Comparison of ENCODE assay signal across 8 mouse cellular contexts in the genomic region with DNA sequence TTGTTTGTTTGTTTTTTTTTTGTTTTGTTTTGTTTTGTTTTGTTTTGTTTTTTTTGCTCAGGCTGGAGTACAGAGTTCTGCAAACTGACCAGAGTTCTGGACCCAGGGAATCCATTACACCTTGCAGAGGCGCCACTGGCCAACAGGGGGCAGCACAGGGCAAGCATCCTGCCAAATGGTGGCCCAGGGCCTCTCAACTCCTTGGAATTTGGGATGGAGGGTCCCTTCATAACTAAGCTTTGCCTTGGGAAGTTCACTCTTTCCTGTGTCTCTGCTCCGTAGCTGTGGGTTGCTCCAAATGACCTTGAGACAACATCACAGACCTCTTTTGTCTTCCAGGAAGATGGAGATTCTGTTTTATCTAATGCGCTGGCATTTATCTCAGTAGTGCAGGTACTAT. TPM values are rescaled to one million over a fixed set of nuclear protein-coding genes. Genes with fewer than 3 reads are reported as not detected.
DNase-seq lines count a peak whose midpoint lies in the region; ATAC-seq and TF ChIP-seq lines count a peak whose summit lies in the region.
"Had no signal": no experiment of that assay in that cellular context is flagged by ENCODE, and none has a peak within 500 bp of the region (broad histone marks: within the 10 kb centered on the region; RNA-seq: fewer than 3 reads in every experiment).

No protein-coding gene starts in this region.

- TF ChIP-seq EP300 in liver, embryonic 14.5 days (IDR thresholded peaks at IDR 0.05; ENCODE audit: low read depth): no peak

- peak; percentile 49 for ATAC-seq in activated CD4-positive, CD25-positive, alpha-beta regulatory T cell, adult 4 months
- no peak for ATAC-seq in liver, embryonic 14.5 days (ENCODE audit: insufficient read depth)

- TF ChIP-seq CTCF in layer of hippocampus, adult 2 months (conservative IDR thresholded peaks at IDR 0.05): peak; percentile 89
- peak; percentile 98 for TF ChIP-seq CTCF in E14TG2a.4 (conservative IDR thresholded peaks at IDR 0.05; ENCODE audit: low read length)
- TF ChIP-seq CTCF in liver, embryonic 14.5 days (IDR thresholded peaks at IDR 0.05; ENCODE audit: low read depth): peak; percentile 89

- H3K9me3 ChIP-seq in E14TG2a.4 (ENCODE audit: low read length): no peaks in the 10 kb centered on the region
- H3K9me3 ChIP-seq in embryonic facial prominence, embryonic 10.5 days: no peaks in the 10 kb centered on the region
- H3K9me3 ChIP-seq in liver, embryonic 14.5 days (ENCODE audit: control insufficient read depth, low read length): no peaks in the 10 kb centered on the region
- H3K9me3 ChIP-seq: megakaryocyte, embryonic 14.5 days had no signal

- no peaks in the 10 kb centered on the region for H3K36me3 ChIP-seq in E14TG2a.4 (ENCODE audit: insufficient read depth, low read length)
- no peaks in the 10 kb centered on the region for H3K36me3 ChIP-seq in embryonic facial prominence, embryonic 10.5 days (replicated peaks)
- H3K36me3 ChIP-seq in liver, embryonic 14.5 days (replicated peaks; ENCODE audit: control insufficient read depth, insufficient read depth, low read depth): no peaks in the 10 kb centered on the region
- H3K36me3 ChIP-seq in splenic B cell, adult 2 months (ENCODE audit: control insufficient read depth, insufficient read depth, low read length, poor library complexity, severe bottlenecking): no peaks in the 10 kb centered on the region

- no peak overlapping the region for H3K4me2 ChIP-seq in liver, embryonic 14.5 days (ENCODE audit: low read depth)

- H3K4me3 ChIP-seq in layer of hippocampus, adult 2 months: no peak overlapping the region
- no peak overlapping the region for H3K4me3 ChIP-seq in E14TG2a.4 (replicated peaks; ENCODE audit: low read length)
- H3K4me3 ChIP-seq in embryonic facial prominence, embryonic 10.5 days: no peak overlapping the region
- H3K4me3 ChIP-seq in liver, embryonic 14.5 days (ENCODE audit: insufficient read depth in 1 of 2, low read depth in 2 of 2, low read length in 2 of 2): no peak overlapping the region

- WGBS in embryonic facial prominence, embryonic 10.5 days: 30% methylated on average over 3 of the region's 3 CpGs
- 34% methylated on average over 3 of the region's 3 CpGs for WGBS in liver, embryonic 14.5 days (ENCODE audit: insufficient replicate concordance)

- H3K27ac ChIP-seq in layer of hippocampus, adult 2 months: no peak overlapping the region
- H3K27ac ChIP-seq in embryonic facial prominence, embryonic 10.5 days (replicated peaks): no peak overlapping the region
- no peak overlapping the region for H3K27ac ChIP-seq in liver, embryonic 14.5 days

- peaks cover 32% of the 10 kb centered on the region for H3K27me3 ChIP-seq in E14TG2a.4 (ENCODE audit: insufficient read depth, low read length)
- peaks cover 57% of the 10 kb centered on the region for H3K27me3 ChIP-seq in embryonic facial prominence, embryonic 10.5 days (replicated peaks; ENCODE audit: low read depth, poor library complexity, severe bottlenecking)
- no peaks in the 10 kb centered on the region; the same call in 1 of the 2 replicates for H3K27me3 ChIP-seq in liver, embryonic 14.5 days (ENCODE audit: control insufficient read depth, insufficient read depth, low read length)
- 0 out of 2 replicates have a peak, but pooled peaks cover 2% of the 10 kb centered on the region for H3K27me3 ChIP-seq in splenic B cell, adult 2 months (ENCODE audit: control insufficient read depth, insufficient read depth, low read length, poor library complexity, severe bottlenecking)
- H3K27me3 ChIP-seq: megakaryocyte, embryonic 14.5 days had no signal

- H3K9ac ChIP-seq in liver, embryonic 14.5 days (replicated peaks): no peak overlapping the region

- DNase-seq in layer of hippocampus, adult 2 months (ENCODE audit: low spot score in 2 of 2): peak in 1 of 2 experiments; percentile 71
- DNase-seq in layer of hippocampus, adult 9-10 months (ENCODE audit: low spot score): no peak
- peak; percentile 66 for DNase-seq in embryonic facial prominence, embryonic 10.5 days (ENCODE audit: low spot score)
- no peak for DNase-seq in liver, embryonic 14.5 days (ENCODE audit: low read depth in 3 of 3, low spot score in 3 of 3)
- peak; percentile 39 for DNase-seq in splenic B cell, adult 2 months (ENCODE audit: low read depth, low spot score)

- H3K4me1 ChIP-seq in E14TG2a.4 (replicated peaks; ENCODE audit: low read depth, low read length): peaks cover 96% of the 10 kb centered on the region
- peaks cover 28% of the 10 kb centered on the region for H3K4me1 ChIP-seq in embryonic facial prominence, embryonic 10.5 days
- H3K4me1 ChIP-seq in liver, embryonic 14.5 days (replicated peaks; ENCODE audit: control insufficient read depth in 2 of 2, insufficient read depth in 2 of 2, low read length in 1 of 2): peaks cover 0 to 10% of the 10 kb centered on the region in 2 experiments; a peak in 3 of 4 replicates

RNA-seq across cellular contexts. Expression of gene Il17d, which starts 8.6 kb away (rescaled TPM):
- total RNA-seq in layer of hippocampus, adult 2 months (2021): 10 to 100 TPM; 11.2 to 12.3 TPM
- not detected for polyA plus RNA-seq in activated CD4-positive, CD25-positive, alpha-beta regulatory T cell, adult 4 months (2017; shearing (Covaris generic))
- polyA plus RNA-seq in embryonic facial prominence, embryonic 10.5 days (2016; fragmentation: Nextera tagmentation; extraction: Ambion mirVana): 0.77 and 0.91 TPM in 2 replicates
- 0.50 and 0.62 TPM in 2 replicates for polyA plus RNA-seq in liver, embryonic 14.5 days (2012; rRNA removed)
- 0.08 TPM in 1 of 2 replicates, not detected in the other for polyA plus RNA-seq in liver, embryonic 14.5 days (2014; fragmentation: Nextera tagmentation; extraction: Ambion mirVana)

RNA-seq across cellular contexts. Expression of gene Eef1akmt1, which starts 38.2 kb away (rescaled TPM):
- 10 to 100 TPM; 30.9 to 33.4 TPM for total RNA-seq in layer of hippocampus, adult 2 months (2021)
- polyA plus RNA-seq in activated CD4-positive, CD25-positive, alpha-beta regulatory T cell, adult 4 months (2017; shearing (Covaris generic)): 100 to 1,000 TPM; 125 to 148 TPM
- 107 and 112 TPM in 2 replicates for polyA plus RNA-seq in embryonic facial prominence, embryonic 10.5 days (2016; fragmentation: Nextera tagmentation; extraction: Ambion mirVana)
- 11.4 and 14.0 TPM in 2 replicates for polyA plus RNA-seq in liver, embryonic 14.5 days (2012; rRNA removed)
- polyA plus RNA-seq in liver, embryonic 14.5 days (2014; fragmentation: Nextera tagmentation; extraction: Ambion mirVana): 41.8 and 43.5 TPM in 2 replicates

Comparison
In these comparisons a context has a peak if more than half of its experiments do, and no peak if none do; other contexts are left out.
1. DNase-seq: peak in embryonic facial prominence, embryonic 10.5 days (single experiment) and splenic B cell, adult 2 months (single experiment); none in layer of hippocampus, adult 9-10 months (single experiment) and liver, embryonic 14.5 days (0 of 3).
2. Peak in every context shown above with its lines, with median percentiles within 50 percentile points of each other: CTCF ChIP-seq.